Mouse (Mus musculus) embryonic fibroblast, embryonic 13.5 days (primary cell): ENCODE data around the gene Lmod2. TPM values are rescaled to one million over a fixed set of nuclear protein-coding genes. Genes with fewer than 3 reads are reported as not detected.

Experiments used
- H3K27ac ChIP-seq: 2 replicates; pipeline ENCODE4 v1.5.1; 2012; ENCODE audit warnings: low read length, control low read depth, inconsistent platforms; ENCODE audit not compliant: insufficient read depth
- H3K4me1 ChIP-seq: 2 replicates; pipeline ENCODE4 v1.6.1; 2011; ENCODE audit warnings: low read length; ENCODE audit not compliant: control insufficient read depth, insufficient read depth
- H3K4me3 ChIP-seq: 2 replicates; pipeline ENCODE4 v1.5.1; 2011; ENCODE audit warnings: mild to moderate bottlenecking, control low read depth, low read length; ENCODE audit not compliant: insufficient read depth
- CTCF ChIP-seq: IDR thresholded peaks from 2 replicates; pipeline ENCODE4 v1.5.1; 2011; ENCODE audit warnings: mild to moderate bottlenecking, control low read depth, low read length, moderate library complexity, borderline replicate concordance; ENCODE audit not compliant: insufficient read depth
- POLR2A ChIP-seq: IDR thresholded peaks from 2 replicates; pipeline ENCODE4 v1.6.1; 2011; ENCODE audit warnings: low read depth, mild to moderate bottlenecking, control low read depth, low read length, moderate library complexity
- polyA plus RNA-seq: library from polyadenylated mRNA; stranded (reverse); fragments of >200 nt; gene quantifications from 2 replicates; pipeline ENCODE4 v1.2.4, GENCODE M21; 2011; ENCODE audit warnings: low read depth; ENCODE audit not compliant: missing spikeins, insufficient read length

Gene Lmod2
- polyA plus RNA-seq, 1 experiment = not detected

DNA sequence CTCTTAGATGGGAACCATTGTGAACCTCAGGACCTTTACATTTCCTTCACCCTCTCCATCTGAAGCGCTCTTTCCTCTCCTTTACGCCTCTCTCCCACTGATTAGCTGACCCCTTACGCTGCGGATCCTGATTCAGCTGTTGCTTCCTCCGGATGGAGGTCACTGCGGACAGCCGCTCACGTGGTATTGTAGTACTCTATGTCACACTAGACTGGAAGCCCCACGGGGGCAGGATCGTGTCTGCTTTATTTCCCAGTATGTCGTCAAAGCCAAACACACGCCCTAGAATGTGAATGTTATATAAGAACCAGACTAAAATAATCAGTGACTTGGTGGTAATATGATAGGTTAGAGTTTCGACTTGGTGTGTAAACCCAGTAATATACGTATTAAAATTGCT is 25.1 kb upstream of the Lmod2 start:
- TF ChIP-seq CTCF (no peak), POLR2A (no peak)
- H3K4me1 ChIP-seq = no peaks in the 10 kb centered on the region

DNA sequence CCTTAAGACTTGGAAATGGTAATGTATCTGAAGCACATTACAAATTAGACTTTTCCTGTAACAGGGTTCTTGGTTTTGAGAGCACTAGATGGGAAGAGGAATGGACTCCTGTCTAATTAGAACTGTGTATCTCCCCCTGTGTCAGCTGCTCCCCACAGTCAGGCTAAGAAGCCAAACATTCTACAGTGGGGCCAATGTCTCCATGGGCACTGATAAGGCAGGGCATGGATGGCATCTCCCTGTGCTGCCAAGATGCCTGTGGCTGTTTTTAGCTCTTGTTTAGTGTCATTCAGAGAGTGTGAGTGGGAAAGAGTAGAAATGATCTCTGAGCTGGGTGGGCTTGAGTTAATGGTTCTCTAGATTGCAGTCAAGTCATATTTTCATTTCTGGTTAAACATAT is 24.2 kb upstream of the Lmod2 start:
- no peak overlapping the region for H3K4me3 ChIP-seq
- no peak for TF ChIP-seq CTCF
- H3K27ac ChIP-seq = no peak overlapping the region
- no peaks in the 10 kb centered on the region for H3K4me1 ChIP-seq

More for the DNA sequence above, 25.1 kb upstream of the Lmod2 start:
- no peak overlapping the region for H3K4me3 ChIP-seq
- H3K27ac ChIP-seq = no peak overlapping the region

GRCm38 (mm10) chr6:24583456-24583855 is 14.1 kb upstream of the Lmod2 start:
- Histone ChIP-seq H3K4me3 (no peak overlapping the region), H3K27ac (no peak overlapping the region), H3K4me1 (peaks cover 4% of the 10 kb centered on the region; the same call in 1 of the 2 replicates)
- TF ChIP-seq CTCF = no peak
- TF ChIP-seq POLR2A = no peak

DNA sequence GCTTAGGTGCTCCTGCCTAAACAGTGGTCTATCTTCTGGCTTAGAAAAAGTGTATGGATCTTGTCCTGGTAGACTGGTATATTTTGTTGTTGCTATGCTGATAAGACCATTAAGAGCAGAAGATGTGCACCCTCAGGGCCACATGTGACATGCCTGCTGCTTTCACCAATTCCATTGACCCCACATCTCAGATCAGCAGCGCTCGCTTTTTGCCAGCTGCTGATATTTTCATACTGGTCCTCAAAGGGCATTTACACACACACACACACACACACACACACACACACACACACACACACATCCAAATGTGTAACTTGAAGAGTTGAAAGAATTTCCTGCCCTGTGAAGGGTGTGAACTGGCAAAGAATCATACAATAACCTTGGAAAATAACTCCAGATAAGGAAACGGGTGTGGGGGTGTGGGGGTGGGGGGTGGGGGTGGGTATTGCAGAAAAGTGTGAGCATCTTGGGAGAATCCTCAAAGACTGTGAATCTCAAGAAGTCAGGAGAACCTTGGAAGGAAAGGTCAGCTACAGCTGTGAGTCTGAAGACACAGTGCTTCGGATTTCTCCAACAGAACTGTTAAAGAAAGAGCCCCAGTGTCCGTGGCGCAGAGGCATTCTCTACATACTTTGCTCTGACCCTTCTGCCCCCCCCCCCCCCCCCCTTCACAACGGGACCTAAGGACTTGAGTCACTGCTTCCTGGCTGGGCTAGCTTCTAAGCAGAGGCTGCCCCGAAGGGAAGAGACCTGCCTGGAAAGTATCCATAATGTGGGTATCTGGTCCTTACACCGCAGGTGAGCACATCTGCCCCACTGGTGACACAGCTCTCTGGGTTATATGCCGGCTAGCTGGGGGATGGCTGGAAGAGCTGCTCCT is 11.9 kb upstream of the Lmod2 start:
- H3K4me1 ChIP-seq = peaks cover 4% of the 10 kb centered on the region; the same call in 1 of the 2 replicates
- TF ChIP-seq POLR2A (no peak), CTCF (no peak)
- H3K4me3 ChIP-seq = no peak overlapping the region
- no peak overlapping the region for H3K27ac ChIP-seq

DNA sequence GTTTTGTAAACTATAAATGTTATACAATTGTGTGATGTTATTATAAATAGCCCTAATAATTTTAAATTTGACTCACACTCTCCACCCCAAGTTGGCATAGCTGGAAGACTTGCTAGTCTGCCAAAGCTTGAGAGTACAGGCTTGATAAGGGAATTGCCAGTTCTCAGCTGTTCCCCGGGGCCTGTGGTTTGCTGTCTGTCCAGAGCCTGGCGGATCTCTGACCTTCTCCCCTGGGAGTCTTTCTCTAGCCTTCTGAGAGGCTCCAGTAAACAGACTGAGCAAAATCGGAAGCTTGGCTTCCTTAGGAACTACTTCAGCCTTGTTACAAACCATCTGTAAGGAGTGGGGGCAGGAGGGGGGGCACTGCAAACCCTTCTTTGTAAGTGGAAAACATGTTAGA is 10.7 kb upstream of the Lmod2 start:
- TF ChIP-seq CTCF = no peak
- TF ChIP-seq POLR2A = no peak
- no peak overlapping the region for H3K4me3 ChIP-seq
- no peak overlapping the region for H3K27ac ChIP-seq
- H3K4me1 ChIP-seq = peaks cover 4% of the 10 kb centered on the region; the same call in 1 of the 2 replicates

DNA sequence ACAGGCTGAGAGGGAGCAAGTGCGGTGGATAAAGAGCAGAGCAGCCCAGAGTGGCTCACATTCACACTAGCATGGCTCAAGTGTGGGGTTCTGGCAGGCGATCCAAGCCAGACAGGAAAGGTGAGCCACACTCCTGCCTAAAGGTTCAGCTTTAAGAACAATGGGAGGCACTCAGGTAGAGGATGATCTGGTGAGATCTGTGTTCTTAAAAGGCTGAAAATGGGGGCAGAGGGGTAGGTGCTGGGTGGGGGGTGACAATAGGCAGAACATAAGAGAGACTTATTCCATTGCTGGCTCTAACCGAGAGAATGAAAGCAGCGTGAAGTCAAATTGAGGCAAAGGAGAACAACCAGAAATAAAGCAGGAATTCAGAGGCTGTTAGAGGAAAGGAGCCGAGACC is 7.3 kb upstream of the Lmod2 start:
- Histone ChIP-seq H3K27ac (no peak overlapping the region), H3K4me1 (peaks cover 4% of the 10 kb centered on the region; the same call in 1 of the 2 replicates), H3K4me3 (no peak overlapping the region)
- TF ChIP-seq CTCF (no peak), POLR2A (no peak)

DNA sequence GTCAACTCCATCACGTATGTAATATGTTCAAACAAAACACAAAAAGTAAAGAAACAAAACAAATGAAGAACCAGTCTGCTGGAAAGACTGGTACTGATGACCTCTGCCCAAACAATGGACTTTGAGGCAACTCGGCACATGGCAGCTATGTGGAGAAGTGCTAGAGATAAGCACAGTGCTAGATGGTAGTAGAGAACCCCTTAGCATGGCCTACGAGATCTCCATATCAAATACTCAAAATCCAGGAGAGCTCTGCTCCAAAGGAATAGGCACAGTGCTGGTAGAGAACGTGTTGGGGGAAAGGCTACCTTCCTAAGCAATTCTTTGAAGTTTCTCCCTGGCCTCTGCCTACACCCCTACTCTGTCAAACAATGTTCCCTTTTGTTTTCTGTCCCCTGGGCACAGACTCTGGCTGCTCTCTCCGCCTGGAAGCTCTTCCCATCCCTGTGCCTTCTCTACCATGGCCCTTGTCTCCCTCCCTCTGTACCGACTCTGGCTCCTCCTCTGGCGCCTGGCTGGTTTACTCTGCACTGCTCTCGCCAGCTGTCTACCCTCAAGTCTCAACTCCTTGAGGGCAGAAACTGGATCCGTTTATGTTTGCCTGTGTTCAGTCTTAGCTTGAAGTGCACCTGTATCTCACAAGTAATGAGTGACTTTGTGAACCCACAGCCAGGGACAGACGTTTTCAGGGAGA is 5.9 kb upstream of the Lmod2 start:
- Histone ChIP-seq H3K4me3 (no peak overlapping the region), H3K4me1 (no peaks in the 10 kb centered on the region), H3K27ac (no peak overlapping the region)
- TF ChIP-seq POLR2A (no peak), CTCF (no peak)

- H3K4me1 ChIP-seq = no peaks in the 10 kb centered on the region
- no peak overlapping the region for H3K4me3 ChIP-seq
- no peak for TF ChIP-seq POLR2A
- no peak for TF ChIP-seq CTCF
- no peak overlapping the region for H3K27ac ChIP-seq
Observed at GRCm38 (mm10) chr6:24599179-24599578, 1.6 kb downstream of the Lmod2 start.

DNA sequence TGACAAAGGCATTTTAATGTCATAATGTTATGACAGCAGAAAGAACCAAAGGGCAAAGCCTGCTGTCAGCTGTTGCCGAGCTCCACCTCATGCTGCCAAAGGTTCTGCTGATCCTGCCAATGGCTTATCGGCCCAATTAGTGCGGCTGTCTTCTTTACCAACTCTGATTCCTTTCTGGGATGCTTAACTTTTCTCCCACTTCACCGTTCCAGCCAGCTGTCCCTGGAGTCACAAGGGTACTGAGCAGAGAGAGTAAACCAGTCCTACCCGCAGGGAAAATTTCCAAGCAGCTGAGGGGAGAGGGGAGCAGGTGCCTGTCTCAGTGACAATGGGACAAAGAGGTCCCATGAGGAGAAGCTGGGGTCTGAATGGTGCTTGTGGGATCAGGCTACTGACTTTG is 2.1 kb downstream of the Lmod2 start:
- Histone ChIP-seq H3K4me1 (no peaks in the 10 kb centered on the region), H3K4me3 (no peak overlapping the region), H3K27ac (no peak overlapping the region)
- TF ChIP-seq CTCF (no peak), POLR2A (no peak)

DNA sequence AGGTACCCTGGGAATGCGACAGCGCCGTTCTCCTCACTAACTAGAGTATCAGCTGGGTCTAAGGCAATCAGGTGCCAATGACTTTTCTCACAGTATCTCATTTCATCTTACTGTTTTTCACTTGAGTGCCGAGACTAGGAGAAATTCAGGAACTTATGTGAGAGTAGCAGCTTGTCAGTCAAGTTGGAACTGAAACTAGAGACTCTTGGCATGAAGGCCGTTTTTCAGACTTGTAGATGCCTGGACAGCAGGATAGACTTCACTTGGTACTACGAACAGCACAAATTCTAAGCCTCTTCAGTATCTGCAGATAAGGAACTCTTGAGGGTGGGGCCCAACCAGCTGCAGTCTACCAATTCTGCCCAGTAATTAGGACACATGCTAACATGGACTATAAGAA is 2.6 kb downstream of the Lmod2 start:
- no peaks in the 10 kb centered on the region for H3K4me1 ChIP-seq
- H3K27ac ChIP-seq = no peak overlapping the region
- TF ChIP-seq CTCF (no peak), POLR2A (no peak)
- H3K4me3 ChIP-seq = no peak overlapping the region
